Comparison of ENCODE assay signal across 17 mouse cellular contexts in genomic region chr7:79734563-79734962, GRCm38 (mm10). TPM values are rescaled to one million over a fixed set of nuclear protein-coding genes. Genes with fewer than 3 reads are reported as not detected.
DNase-seq lines count a peak whose midpoint lies in the region; ATAC-seq and TF ChIP-seq lines count a peak whose summit lies in the region.
"Had no signal": no experiment of that assay in that cellular context is flagged by ENCODE, and none has a peak within 500 bp of the region (broad histone marks: within the 10 kb centered on the region; RNA-seq: fewer than 3 reads in every experiment).

No protein-coding gene starts in this region.

- WGBS in kidney, postnatal 0 days, result 61% methylated on average over 8 of the region's 8 CpGs
- WGBS in liver, embryonic 12.5 days (ENCODE audit: insufficient replicate concordance), result 71% methylated on average over 8 of the region's 8 CpGs

- DNase-seq in adrenal gland, adult (ENCODE audit: inconsistent age in 2 of 2, low spot score in 1 of 2), result peak; percentile 81 to 92
- DNase-seq in adrenal gland, postnatal 4 days (ENCODE audit: low spot score in 2 of 2), result no peak
- DNase-seq in adipocyte (ENCODE audit: low spot score), result peak; percentile 96
- peak; percentile 54 to 66 for DNase-seq in heart, adult 9 months (ENCODE audit: low spot score in 2 of 2)
- DNase-seq in kidney, postnatal 0 days (ENCODE audit: low spot score), result peak; percentile 44
- no peak for DNase-seq in left cerebral cortex, adult 9 months (ENCODE audit: low spot score in 2 of 2)
- no peak for DNase-seq in thymus, postnatal 4 days
- DNase-seq: right cerebral cortex, postnatal 14 days; thymus, postnatal 36 days had no signal

- no peak for TF ChIP-seq CTCF in kidney, postnatal 0 days (IDR thresholded peaks at IDR 0.05; ENCODE audit: low read depth)

- no peak overlapping the region for H3K4me3 ChIP-seq in kidney, postnatal 0 days (replicated peaks; ENCODE audit: low read depth, low read length)
- H3K4me3 ChIP-seq in liver, embryonic 12.5 days, result no peak overlapping the region
- H3K4me3 ChIP-seq: forebrain, embryonic 13.5 days; hindbrain, embryonic 15.5 days; myocyte had no signal

- no peaks in the 10 kb centered on the region for H3K4me1 ChIP-seq in kidney, postnatal 0 days (replicated peaks; ENCODE audit: insufficient read depth, low read length)
- H3K4me1 ChIP-seq in liver, embryonic 12.5 days, result no peaks in the 10 kb centered on the region
- H3K4me1 ChIP-seq: forebrain, embryonic 13.5 days; hindbrain, embryonic 15.5 days had no signal

- H3K9ac ChIP-seq in kidney, postnatal 0 days (ENCODE audit: low read depth, low read length), result no peak overlapping the region
- no peak overlapping the region for H3K9ac ChIP-seq in liver, embryonic 12.5 days
- H3K9ac ChIP-seq: forebrain, embryonic 13.5 days; hindbrain, embryonic 15.5 days had no signal

- peak overlapping the region; percentile 72; the same call in 1 of the 2 replicates for H3K27ac ChIP-seq in kidney, postnatal 0 days
- no peak overlapping the region for H3K27ac ChIP-seq in liver, embryonic 12.5 days
- H3K27ac ChIP-seq: forebrain, embryonic 13.5 days; hindbrain, embryonic 15.5 days had no signal

- no peaks in the 10 kb centered on the region for H3K9me3 ChIP-seq in kidney, postnatal 0 days (replicated peaks; ENCODE audit: low read length)
- H3K9me3 ChIP-seq in liver, embryonic 12.5 days (replicated peaks), result no peaks in the 10 kb centered on the region
- H3K9me3 ChIP-seq: forebrain, embryonic 13.5 days; G1E; hindbrain, embryonic 15.5 days had no signal

- no peak overlapping the region for H3K4me2 ChIP-seq in kidney, postnatal 0 days (ENCODE audit: low read length)
- H3K4me2 ChIP-seq in liver, embryonic 12.5 days, result no peak overlapping the region
- H3K4me2 ChIP-seq: forebrain, embryonic 13.5 days; hindbrain, embryonic 15.5 days had no signal

- peak; percentile 92 for ATAC-seq in kidney, postnatal 0 days (replicated peaks; ENCODE audit: low FRiP score, low read depth)
- ATAC-seq in liver, embryonic 12.5 days, result no peak
- ATAC-seq: forebrain, embryonic 13.5 days had no signal

- no peaks in the 10 kb centered on the region for H3K36me3 ChIP-seq in kidney, postnatal 0 days (ENCODE audit: insufficient read depth, low read length)
- H3K36me3 ChIP-seq in liver, embryonic 12.5 days, result no peaks in the 10 kb centered on the region
- H3K36me3 ChIP-seq: hindbrain, embryonic 15.5 days had no signal

- H3K27me3 ChIP-seq in kidney, postnatal 0 days (ENCODE audit: insufficient read depth, low read length), result no peaks in the 10 kb centered on the region
- H3K27me3 ChIP-seq in liver, embryonic 12.5 days (replicated peaks), result peaks cover 23% of the 10 kb centered on the region
- H3K27me3 ChIP-seq: forebrain, embryonic 13.5 days; hindbrain, embryonic 15.5 days had no signal

RNA-seq across cellular contexts. Expression of gene Plin1, which starts 1.9 kb away (rescaled TPM):
- 100 to 1,000 TPM; 360 to 412 TPM for total RNA-seq in adrenal gland, postnatal 4 days (2021)
- 0.19 and 0.61 TPM in 2 replicates for polyA plus RNA-seq in kidney, postnatal 0 days (2015; fragmentation: Nextera tagmentation; extraction: Ambion mirVana)
- not detected in 2 replicates for polyA plus RNA-seq in liver, embryonic 12.5 days (2016; fragmentation: Nextera tagmentation; extraction: Ambion mirVana)
- total RNA-seq: left cerebral cortex, postnatal 25 days had no signal
- polyA plus RNA-seq: cortical plate, adult 2 months; G1E; myocyte had no signal

RNA-seq across cellular contexts. Expression of gene Pex11a, which starts 8.4 kb away (rescaled TPM):
- 10 to 100 TPM; 35.7 to 37.7 TPM for total RNA-seq in adrenal gland, postnatal 4 days (2021)
- polyA plus RNA-seq in kidney, postnatal 0 days (2015; fragmentation: Nextera tagmentation; extraction: Ambion mirVana), result 21.2 and 22.0 TPM in 2 replicates
- polyA plus RNA-seq in liver, embryonic 12.5 days (2016; fragmentation: Nextera tagmentation; extraction: Ambion mirVana), result 1.3 TPM in 2 replicates

RNA-seq across cellular contexts. Expression of gene Wdr93, which starts 8.4 kb away (rescaled TPM):
- total RNA-seq in adrenal gland, postnatal 4 days (2021), result 1 to 10 TPM; 2.7 to 2.9 TPM
- 0.26 and 0.41 TPM in 2 replicates for polyA plus RNA-seq in kidney, postnatal 0 days (2015; fragmentation: Nextera tagmentation; extraction: Ambion mirVana)
- polyA plus RNA-seq in liver, embryonic 12.5 days (2016; fragmentation: Nextera tagmentation; extraction: Ambion mirVana), result 0.07 and 0.11 TPM in 2 replicates

RNA-seq across cellular contexts. Expression of gene Kif7, which starts 19.0 kb away (rescaled TPM):
- total RNA-seq in adrenal gland, postnatal 4 days (2021), result 10 to 100 TPM; 10.6 to 11.0 TPM
- polyA plus RNA-seq in kidney, postnatal 0 days (2015; fragmentation: Nextera tagmentation; extraction: Ambion mirVana), result 3.1 and 3.7 TPM in 2 replicates
- 1.4 and 1.7 TPM in 2 replicates for polyA plus RNA-seq in liver, embryonic 12.5 days (2016; fragmentation: Nextera tagmentation; extraction: Ambion mirVana)

RNA-seq across cellular contexts. Expression of gene Mesp1, which starts 59.0 kb away (rescaled TPM):
- total RNA-seq in adrenal gland, postnatal 4 days (2021), result under 1 TPM in 1 of 2 experiments, not detected in 1; 0.31 TPM
- polyA plus RNA-seq in kidney, postnatal 0 days (2015; fragmentation: Nextera tagmentation; extraction: Ambion mirVana), result 0.09 TPM in 1 of 2 replicates, not detected in the other
- polyA plus RNA-seq in liver, embryonic 12.5 days (2016; fragmentation: Nextera tagmentation; extraction: Ambion mirVana), result 0.10 TPM in 1 of 2 replicates, not detected in the other
- total RNA-seq: G1E had no signal
- polyA plus RNA-seq: forebrain, embryonic 13.5 days; G1E; lung, embryonic 16.5 days; myocyte had no signal

Comparison
In these comparisons a context has a peak if more than half of its experiments do, and no peak if none do; other contexts are left out.
1. DNase-seq: peak in adrenal gland, adult (2 of 2), adipocyte (single experiment), heart, adult 9 months (2 of 2) and kidney, postnatal 0 days (single experiment); none in adrenal gland, postnatal 4 days (0 of 2), left cerebral cortex, adult 9 months (0 of 2) and thymus, postnatal 4 days (single experiment).